Mouse (Mus musculus) gastrocnemius, postnatal 14 days (tissue): ENCODE measurements around the gene Rnf212. TPM values are rescaled to one million over a fixed set of nuclear protein-coding genes. Genes with fewer than 3 reads are reported as not detected.
"Not testable (repeated sequence)": the region's sequence is repeated elsewhere in the genome, so short reads cannot be mapped to it uniquely, and the experiment has no call there.

Experiments used
- DNase-seq: peaks from one replicate; pipeline ENCODE4 v3.0.0; 2021; ENCODE audit warnings: mixed read lengths
- intact Hi-C: fragments of 180-260 bp; cut with DNase I; formaldehyde crosslinking; loops from one replicate; pipeline ENCODE4 v1.15.1; 2025; ENCODE audit warnings: low total_unique reads
- long read RNA-seq, 2 experiments: library from polyadenylated mRNA; stranded (forward); transcript quantifications; one replicate each; pipeline ENCODE4 v2.0.0; 2021
- total RNA-seq, 2 experiments: library from RNA; stranded (reverse); gene quantifications; 2 replicates each; pipeline ENCODE4 v1.2.3; 2021

Rnf212 gene
- total RNA-seq: not detected
- long read RNA-seq, experiment 1: 0 reads
- long read RNA-seq, experiment 2: 0 reads

GRCm38 (mm10) chr5:108774630-108775306, at the start of gene Rnf212:
Rnf212 (minus strand) TSS chr5:108774982.
- intact Hi-C loops: no loop called here
- DNase-seq: no peak

GRCm38 (mm10) chr5:108823276-108823675, 48.5 kb upstream of the Rnf212 start:
- intact Hi-C loops: no loop called here
- no peak for DNase-seq

GRCm38 (mm10) chr5:108808750-108809149, 34.0 kb upstream of the Rnf212 start, which contains the start of gene Vmn2r8:
Vmn2r8 (minus strand) TSS chr5:108808850.
- intact Hi-C loops, DNase-seq: not testable (repeated sequence)

GRCm38 (mm10) chr5:108803646-108804045, 28.9 kb upstream of the Rnf212 start:
- intact Hi-C loops: no loop called here
- no peak for DNase-seq

- DNase-seq, intact Hi-C loops: not testable (repeated sequence)
Observed at GRCm38 (mm10) chr5:108795263-108795662, 20.5 kb upstream of the Rnf212 start, which contains the start of gene Tmed11. Tmed11 (minus strand) TSS chr5:108795363.

GRCm38 (mm10) chr5:108790385-108790784, 15.6 kb upstream of the Rnf212 start:
- peak; percentile 4 for DNase-seq
- intact Hi-C loops: not testable (repeated sequence)

GRCm38 (mm10) chr5:108760002-108760401, 14.8 kb downstream of the Rnf212 start:
- intact Hi-C loops: no loop called here
- no peak for DNase-seq

GRCm38 (mm10) chr5:108758396-108758795, 16.4 kb downstream of the Rnf212 start:
- DNase-seq: no peak
- intact Hi-C loops: no loop called here

- intact Hi-C loops: not testable (repeated sequence)
Observed at GRCm38 (mm10) chr5:108751258-108751657, 23.5 kb downstream of the Rnf212 start.

GRCm38 (mm10) chr5:108750328-108751210, 24.2 kb downstream of the Rnf212 start:
- no peak for DNase-seq
- intact Hi-C loops: no loop called here

More at GRCm38 (mm10) chr5:108751258-108751657, 23.5 kb downstream of the Rnf212 start:
- DNase-seq: not testable (repeated sequence)

GRCm38 (mm10) chr5:108744629-108745028, 30.2 kb downstream of the Rnf212 start:
- intact Hi-C loops: no loop called here
- no peak for DNase-seq

GRCm38 (mm10) chr5:108743856-108744255, 30.9 kb downstream of the Rnf212 start:
- DNase-seq: no peak
- intact Hi-C loops: no loop called here

GRCm38 (mm10) chr5:108742596-108742995, 32.2 kb downstream of the Rnf212 start:
- DNase-seq: no peak
- intact Hi-C loops: no loop called here

GRCm38 (mm10) chr5:108741844-108742243, 32.9 kb downstream of the Rnf212 start:
- intact Hi-C loops: no loop called here
- DNase-seq: no peak

GRCm38 (mm10) chr5:108727425-108727824, 47.4 kb downstream of the Rnf212 start:
- intact Hi-C loops: loop anchor here (5.0 kb wide), 2 partner anchors 35 to 55 kb away; partner anchors contain the start of gene Fgfrl1
- no peak for DNase-seq

GRCm38 (mm10) chr5:108726557-108727248, 48.1 kb downstream of the Rnf212 start:
- intact Hi-C loops: loop anchor here (5.0 kb wide), 2 partner anchors 34 to 54 kb away; partner anchors contain the start of gene Fgfrl1
- DNase-seq: peak; percentile 69

- intact Hi-C loops: no loop called here
- DNase-seq: no peak
Observed at GRCm38 (mm10) chr5:108724006-108724405, 50.8 kb downstream of the Rnf212 start.

GRCm38 (mm10) chr5:108719761-108720160, 55.0 kb downstream of the Rnf212 start:
- intact Hi-C loops: no loop called here
- DNase-seq: no peak

- intact Hi-C loops: no loop called here
- DNase-seq: no peak
Observed at GRCm38 (mm10) chr5:108718051-108718450, 56.7 kb downstream of the Rnf212 start.

GRCm38 (mm10) chr5:108715974-108716373, 58.8 kb downstream of the Rnf212 start:
- no peak for DNase-seq
- intact Hi-C loops: no loop called here
